Mouse (Mus musculus) stomach, postnatal 0 days (tissue): ENCODE results near the gene Med13l. TPM values are rescaled to one million over a fixed set of nuclear protein-coding genes. Genes with fewer than 3 reads are reported as not detected.

Experiments
- ATAC-seq: fragments of 200-750 bp; cut with Nextera tagmentation; 2 replicates; pipeline ENCODE4 v1.8.0; 2017; ENCODE audit not compliant: low FRiP score, low TSS enrichment
- DNase-seq: peaks from one replicate; pipeline ENCODE4 v3.0.0-alpha.2; 2016; ENCODE audit warnings: low spot score
- H3K27ac ChIP-seq: fragments of 300-500 bp; sonication (generic); replicated peaks from 2 replicates; pipeline ENCODE4 v1.5.1; 2014; ENCODE audit warnings: mild to moderate bottlenecking, control low read depth
- H3K27me3 ChIP-seq: fragments of 300-500 bp; sonication (generic); 2 replicates; pipeline ENCODE4 v1.6.1; 2014; ENCODE audit warnings: low read length; ENCODE audit not compliant: control insufficient read depth, insufficient read depth
- H3K36me3 ChIP-seq: fragments of 300-500 bp; sonication (generic); 2 replicates; pipeline ENCODE4 v1.6.1; 2014; ENCODE audit warnings: low read length, mixed read lengths; ENCODE audit not compliant: control insufficient read depth, insufficient read depth
- H3K4me1 ChIP-seq: fragments of 300-500 bp; sonication (generic); replicated peaks from 2 replicates; pipeline ENCODE4 v1.6.1; 2014; ENCODE audit warnings: antibody characterized with exemption; ENCODE audit not compliant: control insufficient read depth, insufficient read depth
- H3K4me2 ChIP-seq: fragments of 300-500 bp; sonication (generic); replicated peaks from 2 replicates; pipeline ENCODE4 v1.6.1; 2014; ENCODE audit warnings: low read depth, mild to moderate bottlenecking, control low read depth, moderate library complexity
- H3K4me3 ChIP-seq: fragments of 300-500 bp; sonication (generic); 2 replicates; pipeline ENCODE4 v1.5.1; 2014; ENCODE audit warnings: low read depth, low read length, control low read depth
- H3K9ac ChIP-seq: fragments of 300-500 bp; sonication (generic); 2 replicates; pipeline ENCODE4 v1.6.1; 2014; ENCODE audit warnings: mild to moderate bottlenecking, low read length, control low read depth, mixed read lengths
- H3K9me3 ChIP-seq: fragments of 300-500 bp; sonication (generic); 2 replicates; pipeline ENCODE4 v1.6.1; 2016; ENCODE audit warnings: low read length; ENCODE audit not compliant: control insufficient read depth
- CTCF ChIP-seq: IDR thresholded peaks from 2 replicates; pipeline ENCODE4 v1.5.1; 2016; ENCODE audit warnings: antibody characterized with exemption, low read depth, mild to moderate bottlenecking, moderate library complexity
- EP300 ChIP-seq: optimal IDR thresholded peaks from 2 replicates; pipeline ENCODE3; 2016; ENCODE audit warnings: antibody characterized with exemption
- WGBS: fragments of 180-500 bp; shearing (Covaris S2); extraction: QIAGEN DNeasy Blood & Tissue Kit; methylation state at CpG from one replicate; pipeline ENCODE4 v1.1.7; 2014; 5-methylcytosine and 5-hydroxymethylcytosine counted together
- polyA plus RNA-seq: library from polyadenylated mRNA; unstranded; fragments of >200 nt; fragmentation: Nextera tagmentation; extraction: Ambion mirVana; gene quantifications from 2 replicates; pipeline ENCODE4 v1.2.1, GENCODE M21; 2015

Gene Med13l
- polyA plus RNA-seq, 1 experiment from 2014 or later: 5.4 TPM

DNA sequence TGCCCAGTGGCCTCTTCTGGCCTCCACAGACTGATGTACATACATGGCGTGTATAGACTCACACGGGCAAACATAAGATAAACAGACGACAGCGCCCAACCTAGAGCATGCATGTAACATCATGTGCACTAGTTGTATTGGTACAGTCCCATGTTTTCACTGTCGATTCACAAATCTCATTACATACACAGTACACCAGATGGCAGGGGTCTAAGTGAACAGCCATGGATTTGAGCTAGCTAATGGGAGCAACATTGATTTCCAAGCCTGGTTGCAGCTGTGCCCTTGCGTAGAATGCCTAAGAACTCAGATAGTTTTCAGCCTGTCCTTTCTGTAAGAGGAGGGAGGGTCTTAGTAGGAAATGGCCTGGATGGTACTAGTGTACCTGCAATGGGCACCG, 155.0 kb downstream of the Med13l start:
- WGBS: 83% methylated on average over 7 of the region's 7 CpGs
- Histone ChIP-seq H3K4me1 (no peaks in the 10 kb centered on the region), H3K27me3 (no peaks in the 10 kb centered on the region), H3K4me3 (no peak overlapping the region), H3K4me2 (no peak overlapping the region), H3K9ac (no peak overlapping the region), H3K36me3 (no peaks in the 10 kb centered on the region), H3K9me3 (no peaks in the 10 kb centered on the region), H3K27ac (no peak overlapping the region)
- TF ChIP-seq CTCF: no peak
- no peak for TF ChIP-seq EP300
- no peak for ATAC-seq
- DNase-seq: no peak

DNA sequence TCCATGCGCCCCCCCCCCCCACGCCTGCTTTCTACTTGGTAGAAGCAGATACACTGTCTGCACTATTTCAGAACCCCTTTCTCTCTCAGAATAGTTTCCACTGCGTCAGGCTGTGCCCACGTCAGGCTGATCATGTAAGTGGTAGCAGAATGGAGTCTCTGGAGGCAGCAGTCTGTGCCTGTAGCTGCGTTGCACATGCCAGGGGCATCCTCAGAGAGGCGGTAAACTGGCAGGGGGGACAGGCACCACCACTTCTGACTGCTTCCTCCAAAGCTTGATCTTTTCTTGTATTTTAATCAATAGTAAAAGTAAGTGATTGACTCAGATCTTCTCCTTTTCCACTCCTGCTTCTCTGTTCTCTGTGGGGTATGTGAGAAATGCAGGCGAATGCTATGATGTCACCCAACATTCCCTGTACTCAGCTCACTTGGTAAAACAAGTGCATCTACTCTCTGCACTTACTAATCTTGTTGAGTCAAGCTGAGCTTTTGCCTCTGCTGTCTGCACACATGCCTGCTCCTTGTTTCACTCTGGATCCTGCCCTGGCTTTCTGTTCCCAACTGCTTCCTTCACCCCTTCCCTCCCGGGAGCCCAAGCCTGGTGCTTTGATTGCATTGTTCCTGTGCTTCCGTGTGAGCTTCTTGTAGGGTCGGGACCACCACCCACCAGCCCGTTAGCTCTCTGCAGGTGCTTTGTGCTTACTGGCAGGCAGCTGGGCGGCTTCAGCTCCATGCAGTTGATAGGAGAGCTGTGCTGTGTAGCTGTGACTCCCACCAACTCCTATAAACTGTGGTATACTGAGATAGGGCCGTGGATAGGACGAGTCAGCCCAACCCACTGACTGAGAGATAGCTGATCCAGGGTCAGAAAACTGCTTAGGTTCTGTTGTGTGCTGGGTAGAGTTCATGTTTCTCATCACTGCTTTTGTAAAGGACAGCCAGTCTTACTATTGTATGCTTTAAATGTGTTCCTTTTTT, 156.1 kb downstream of the Med13l start:
- no peak for ATAC-seq

DNA sequence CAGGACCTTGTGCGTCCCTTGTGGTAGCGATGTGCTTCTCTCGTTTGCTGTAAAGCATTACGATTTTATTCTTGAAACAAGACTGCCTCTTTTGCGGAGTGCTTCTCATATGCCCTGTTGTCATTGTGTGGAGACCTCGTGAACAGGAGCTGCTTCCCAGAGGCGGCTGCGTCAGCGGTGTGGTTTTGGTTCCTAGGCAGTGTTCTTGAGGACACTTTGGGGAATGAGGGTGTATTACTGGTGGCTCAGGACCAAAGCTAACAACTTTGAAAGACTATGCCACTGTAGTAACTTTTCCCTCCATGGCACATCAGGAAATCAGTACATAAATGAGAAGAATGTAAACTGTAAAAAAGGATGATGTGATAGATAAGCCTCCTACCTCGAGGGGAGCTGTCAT, 157.0 kb downstream of the Med13l start:
- H3K9me3 ChIP-seq: no peaks in the 10 kb centered on the region
- H3K4me1 ChIP-seq: no peaks in the 10 kb centered on the region
- 78% methylated on average over 10 of the region's 10 CpGs for WGBS
- no peak overlapping the region for H3K4me2 ChIP-seq
- no peak overlapping the region for H3K9ac ChIP-seq
- no peaks in the 10 kb centered on the region; the same call in 1 of the 2 replicates for H3K36me3 ChIP-seq
- ATAC-seq: no peak
- H3K27ac ChIP-seq: no peak overlapping the region
- no peaks in the 10 kb centered on the region for H3K27me3 ChIP-seq
- DNase-seq: no peak
- H3K4me3 ChIP-seq: no peak overlapping the region
- TF ChIP-seq EP300 (no peak), CTCF (no peak)

More for the DNA sequence above, 156.1 kb downstream of the Med13l start:
- Histone ChIP-seq H3K4me2 (no peak overlapping the region), H3K27me3 (no peaks in the 10 kb centered on the region), H3K9ac (no peak overlapping the region), H3K36me3 (no peaks in the 10 kb centered on the region; the same call in 1 of the 2 replicates), H3K9me3 (no peaks in the 10 kb centered on the region), H3K4me3 (no peak overlapping the region), H3K4me1 (no peaks in the 10 kb centered on the region), H3K27ac (no peak overlapping the region)
- DNase-seq: no peak
- WGBS: 53% methylated on average over 14 of the region's 14 CpGs
- TF ChIP-seq EP300: no peak
- TF ChIP-seq CTCF: no peak

DNA sequence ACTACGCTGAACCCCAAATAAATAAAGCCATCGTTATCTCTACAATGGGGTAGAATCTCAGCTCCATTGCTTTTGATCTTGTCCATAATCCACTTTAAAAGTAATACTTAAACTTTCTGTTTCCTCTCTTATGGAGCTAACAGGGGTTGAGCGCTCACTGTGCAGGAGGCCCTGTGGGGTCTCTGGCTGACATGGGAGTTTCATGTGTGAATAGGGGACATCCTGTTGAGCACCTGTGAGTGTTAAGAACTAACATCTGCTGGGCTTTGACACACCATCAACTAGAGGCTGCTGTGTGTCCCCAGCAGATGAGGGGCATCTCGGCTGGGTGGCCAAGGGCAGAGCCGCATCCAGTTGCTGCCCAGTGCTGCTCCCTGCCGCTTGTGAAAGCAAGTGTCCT, 157.6 kb downstream of the Med13l start:
- H3K4me1 ChIP-seq: no peaks in the 10 kb centered on the region
- DNase-seq (no peak), ATAC-seq (no peak)
- H3K9ac ChIP-seq: no peak overlapping the region
- no peak overlapping the region for H3K4me2 ChIP-seq
- no peak for TF ChIP-seq EP300
- no peak for TF ChIP-seq CTCF
- no peak overlapping the region for H3K27ac ChIP-seq
- H3K36me3 ChIP-seq: no peaks in the 10 kb centered on the region; the same call in 1 of the 2 replicates
- H3K27me3 ChIP-seq: no peaks in the 10 kb centered on the region
- H3K4me3 ChIP-seq: no peak overlapping the region
- 83% methylated on average over 6 of the region's 6 CpGs for WGBS
- H3K9me3 ChIP-seq: no peaks in the 10 kb centered on the region

DNA sequence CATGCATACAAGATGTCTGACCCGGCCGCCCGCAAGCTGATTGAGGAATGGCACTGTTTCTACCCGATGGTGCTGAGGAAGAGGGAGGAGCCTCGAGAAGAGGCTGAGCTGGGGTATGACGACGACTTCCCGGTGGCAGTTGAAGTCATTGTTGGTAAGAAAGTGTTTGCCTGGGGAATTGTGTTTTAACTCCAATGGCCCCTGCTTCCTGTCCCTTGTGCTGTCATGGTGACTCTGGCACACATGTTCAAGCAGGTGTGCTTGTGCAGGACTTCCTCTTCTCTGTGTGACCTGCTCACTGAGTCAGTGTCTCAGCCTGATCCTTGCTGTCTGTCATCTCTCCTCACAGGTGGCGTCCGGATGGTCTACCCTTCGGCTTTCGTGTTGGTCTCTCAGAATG, 160.9 kb downstream of the Med13l start:
- no peak overlapping the region for H3K9ac ChIP-seq
- no peaks in the 10 kb centered on the region for H3K27me3 ChIP-seq
- H3K9me3 ChIP-seq: no peaks in the 10 kb centered on the region
- H3K27ac ChIP-seq: no peak overlapping the region
- H3K36me3 ChIP-seq: peaks cover 7% of the 10 kb centered on the region
- ATAC-seq (no peak), DNase-seq (no peak)
- H3K4me3 ChIP-seq: no peak overlapping the region
- no peak overlapping the region for H3K4me2 ChIP-seq
- H3K4me1 ChIP-seq: no peaks in the 10 kb centered on the region
- WGBS: 73% methylated on average over 12 of the region's 12 CpGs
- TF ChIP-seq EP300 (no peak), CTCF (no peak)

DNA sequence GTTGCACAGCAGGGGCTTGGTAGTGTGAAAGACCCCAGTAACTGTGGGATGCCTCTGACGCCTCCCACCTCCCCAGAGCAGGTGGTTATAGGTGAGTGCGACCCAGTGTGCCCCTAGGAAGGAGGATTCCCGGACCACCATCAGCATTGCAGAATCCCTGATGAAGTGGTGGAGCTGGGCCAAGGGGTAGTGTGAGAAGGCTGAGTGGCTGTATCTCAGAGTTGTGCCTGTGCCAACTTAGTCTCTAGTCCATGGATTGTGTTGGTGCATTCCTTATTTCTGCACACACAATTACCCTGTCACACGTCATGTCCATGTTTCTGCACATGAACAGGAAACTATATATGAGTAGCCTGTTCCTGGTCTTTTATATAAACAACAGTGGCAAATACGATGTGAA, 161.4 kb downstream of the Med13l start:
- Histone ChIP-seq H3K27me3 (no peaks in the 10 kb centered on the region), H3K36me3 (peaks cover 7% of the 10 kb centered on the region), H3K9me3 (no peaks in the 10 kb centered on the region), H3K4me3 (no peak overlapping the region), H3K27ac (no peak overlapping the region), H3K4me2 (no peak overlapping the region), H3K9ac (no peak overlapping the region), H3K4me1 (no peaks in the 10 kb centered on the region)
- TF ChIP-seq CTCF (no peak), EP300 (no peak)
- no peak for ATAC-seq
- DNase-seq: no peak
- WGBS: 75% methylated on average over 5 of the region's 5 CpGs
